Mouse (Mus musculus) kidney, postnatal 0 days (tissue): ENCODE results near the gene Junb. TPM values are rescaled to one million over a fixed set of nuclear protein-coding genes. Genes with fewer than 3 reads are reported as not detected.
A peak's percentile ranks its signal among the peaks of the same experiment; 100 is the strongest.

Experiments used
- ATAC-seq: fragments of 200-750 bp; cut with Nextera tagmentation; replicated peaks from 2 replicates; pipeline ENCODE4 v1.8.0; 2017; ENCODE audit warnings: low read depth, moderate number of reproducible peaks, moderate TSS enrichment, moderate library complexity; ENCODE audit not compliant: low FRiP score
- DNase-seq: peaks from one replicate; pipeline ENCODE4 v3.0.0-alpha.2; 2016; ENCODE audit warnings: low spot score
- H3K27ac ChIP-seq: fragments of 300-500 bp; sonication (generic); 2 replicates; pipeline ENCODE4 v1.5.1; 2014; ENCODE audit warnings: mild to moderate bottlenecking
- H3K27me3 ChIP-seq: fragments of 300-500 bp; sonication (generic); 2 replicates; pipeline ENCODE4 v1.6.1; 2014; ENCODE audit warnings: low read length, mixed read lengths; ENCODE audit not compliant: insufficient read depth
- H3K36me3 ChIP-seq: fragments of 300-500 bp; sonication (generic); 2 replicates; pipeline ENCODE4 v1.6.1; 2014; ENCODE audit warnings: low read length, mixed read lengths; ENCODE audit not compliant: insufficient read depth
- H3K4me1 ChIP-seq: fragments of 300-500 bp; sonication (generic); replicated peaks from 2 replicates; pipeline ENCODE4 v1.6.1; 2014; ENCODE audit warnings: antibody characterized with exemption, low read length, mixed read lengths; ENCODE audit not compliant: insufficient read depth
- H3K4me2 ChIP-seq: fragments of 300-500 bp; sonication (generic); 2 replicates; pipeline ENCODE4 v1.6.1; 2014; ENCODE audit warnings: mild to moderate bottlenecking, low read length, moderate library complexity, mixed read lengths
- H3K4me3 ChIP-seq: fragments of 300-500 bp; sonication (generic); replicated peaks from 2 replicates; pipeline ENCODE4 v1.5.1; 2014; ENCODE audit warnings: low read depth, low read length
- H3K9ac ChIP-seq: fragments of 300-500 bp; sonication (generic); 2 replicates; pipeline ENCODE4 v1.6.1; 2014; ENCODE audit warnings: low read depth, low read length
- H3K9me3 ChIP-seq: fragments of 300-500 bp; sonication (generic); replicated peaks from 2 replicates; pipeline ENCODE4 v1.6.1; 2016; ENCODE audit warnings: low read length, inconsistent platforms, mixed read lengths
- CTCF ChIP-seq: IDR thresholded peaks from 2 replicates; pipeline ENCODE4 v1.5.1; 2016; ENCODE audit warnings: antibody characterized with exemption, low read depth, mild to moderate bottlenecking, moderate library complexity
- WGBS: fragments of 180-500 bp; shearing (Covaris S2); extraction: QIAGEN DNeasy Blood & Tissue Kit; methylation state at CpG from one replicate; pipeline ENCODE4 v1.1.7; 2014; 5-methylcytosine and 5-hydroxymethylcytosine counted together
- polyA plus RNA-seq: library from polyadenylated mRNA; unstranded; fragments of >200 nt; fragmentation: Nextera tagmentation; extraction: Ambion mirVana; gene quantifications from 2 replicates; pipeline ENCODE4 v1.2.1, GENCODE M21; 2015

Gene Junb
- polyA plus RNA-seq, result 22.7 and 27.7 TPM in 2 replicates

- peak; percentile 96 for DNase-seq
- H3K4me2 ChIP-seq, result peak within 1 kb of the TSS; percentile 98
- H3K9ac ChIP-seq, result peak within 1 kb of the TSS; percentile 86
- under 1% methylated on average over 63 of the region's 63 CpGs for WGBS
- H3K4me1 ChIP-seq, result peaks cover 35% of the 10 kb centered on the region
- peak within 1 kb of the TSS; percentile 69 for H3K4me3 ChIP-seq
- H3K27me3 ChIP-seq, result no peaks in the 10 kb centered on the region
- TF ChIP-seq CTCF, result no peak
- ATAC-seq, result peak; percentile 38
- no peaks in the 10 kb centered on the region for H3K9me3 ChIP-seq
- H3K36me3 ChIP-seq, result no peaks in the 10 kb centered on the region
- peak within 1 kb of the TSS; percentile 96 for H3K27ac ChIP-seq
Measured at GRCm38 (mm10) chr8:84978248-84978940, at the start of gene Junb. Junb (minus strand) TSS chr8:84978718.

- no peak for TF ChIP-seq CTCF
- peaks cover 14% of the 10 kb centered on the region for H3K4me1 ChIP-seq
- H3K4me3 ChIP-seq, result peak overlapping the region; percentile 98
- H3K27ac ChIP-seq, result no peak overlapping the region
- H3K36me3 ChIP-seq, result peaks cover 29% of the 10 kb centered on the region
- no peaks in the 10 kb centered on the region for H3K9me3 ChIP-seq
- peak; percentile 17 for DNase-seq
- H3K9ac ChIP-seq, result peak overlapping the region; percentile 99
- 8% methylated on average over 2 of the region's 2 CpGs for WGBS
- no peak for ATAC-seq
- H3K27me3 ChIP-seq, result no peaks in the 10 kb centered on the region
- H3K4me2 ChIP-seq, result peak overlapping the region; percentile 50
Measured at GRCm38 (mm10) chr8:85027922-85028321, 49.4 kb upstream of the Junb start.

GRCm38 (mm10) chr8:85027516-85027855, 49.0 kb upstream of the Junb start:
- no peak for ATAC-seq
- H3K9me3 ChIP-seq, result no peaks in the 10 kb centered on the region
- TF ChIP-seq CTCF, result no peak
- no peaks in the 10 kb centered on the region for H3K27me3 ChIP-seq
- H3K4me3 ChIP-seq, result peak overlapping the region; percentile 98
- 1% methylated on average over 13 of the region's 13 CpGs for WGBS
- no peak for DNase-seq
- peak overlapping the region; percentile 50 for H3K4me2 ChIP-seq
- H3K36me3 ChIP-seq, result peaks cover 29% of the 10 kb centered on the region
- H3K9ac ChIP-seq, result peak overlapping the region; percentile 99
- H3K4me1 ChIP-seq, result peaks cover 14% of the 10 kb centered on the region
- peak overlapping the region; percentile 91 for H3K27ac ChIP-seq

- Histone ChIP-seq H3K4me3 (peak within 1 kb of the TSS; percentile 98), H3K36me3 (peaks cover 24% of the 10 kb centered on the region), H3K27me3 (no peaks in the 10 kb centered on the region), H3K4me1 (peaks cover 14% of the 10 kb centered on the region), H3K4me2 (peak within 1 kb of the TSS; percentile 93), H3K27ac (peak within 1 kb of the TSS; percentile 91), H3K9ac (peak within 1 kb of the TSS; percentile 99), H3K9me3 (no peaks in the 10 kb centered on the region)
- TF ChIP-seq CTCF, result no peak
- under 1% methylated on average over 70 of the region's 75 CpGs for WGBS
- DNase-seq (peak; percentile 98), ATAC-seq (peak; percentile 79)
Measured at GRCm38 (mm10) chr8:85026670-85027515, 48.4 kb upstream of the Junb start, which contains the start of gene Trir. Trir (plus strand) TSS chr8:85026823.

GRCm38 (mm10) chr8:85025098-85025932, 46.8 kb upstream of the Junb start, which contains the start of gene Asna1:
Asna1 (minus strand) TSS chr8:85025281.
- no peak for TF ChIP-seq CTCF
- Histone ChIP-seq H3K4me2 (peak within 1 kb of the TSS; percentile 93), H3K36me3 (peaks cover 18% of the 10 kb centered on the region; the same call in 1 of the 2 replicates), H3K27ac (peak within 1 kb of the TSS; percentile 91), H3K4me1 (peaks cover 14% of the 10 kb centered on the region), H3K9ac (peak within 1 kb of the TSS; percentile 77), H3K9me3 (no peaks in the 10 kb centered on the region), H3K27me3 (no peaks in the 10 kb centered on the region), H3K4me3 (peak within 1 kb of the TSS; percentile 82)
- DNase-seq (peak; percentile 99), ATAC-seq (peak; percentile 92)
- WGBS, result 5% methylated on average over 30 of the region's 30 CpGs
